Mouse (Mus musculus): ENCODE measurements at regions not wholly inside any gene's neighbourhood (a gene's known extent, or its start where the extent isn't known, plus 50 kb on each side); places are given as distances from the start of the nearest gene placed in this dataset.

GRCm38 (mm10) chr12:102057979-102058378 lies 70.6 kb upstream of the Slc24a4 start:
- Histone ChIP-seq H3K4me1 (ENCODE audit: control insufficient read depth, insufficient read depth, low read length) (peaks cover 19% of the 10 kb centered on the region), H3K27me3 (ENCODE audit: control insufficient read depth, insufficient read depth, low read length) (no peaks in the 10 kb centered on the region), H3K4me3 (replicated peaks; ENCODE audit: insufficient read depth, low read depth, low read length) (no peak overlapping the region), H3K27ac (ENCODE audit: insufficient read depth, low read length) (no peak overlapping the region)
- 58% methylated on average over 3 of the region's 3 CpGs for WGBS
- DNase-seq = no peak
- no peak for TF ChIP-seq CTCF (IDR thresholded peaks at IDR 0.05; ENCODE audit: borderline replicate concordance, insufficient read depth, low read depth, low read length)
- TF ChIP-seq POLR2A (IDR thresholded peaks at IDR 0.05; ENCODE audit: borderline replicate concordance, insufficient read depth, low read length) = no peak

- peak; percentile 55 to 76 for DNase-seq
- Histone ChIP-seq H3K4me1 (ENCODE audit: control insufficient read depth, insufficient read depth, low read length) (peaks cover 19% of the 10 kb centered on the region), H3K27ac (ENCODE audit: insufficient read depth, low read length) (no peak overlapping the region), H3K4me3 (replicated peaks; ENCODE audit: insufficient read depth, low read depth, low read length) (no peak overlapping the region), H3K27me3 (ENCODE audit: control insufficient read depth, insufficient read depth, low read length) (no peaks in the 10 kb centered on the region)
- TF ChIP-seq CTCF (IDR thresholded peaks at IDR 0.05; ENCODE audit: borderline replicate concordance, insufficient read depth, low read depth, low read length) = no peak
- WGBS = 4% methylated on average over 3 of the region's 3 CpGs
Observed at GRCm38 (mm10) chr12:102058428-102058827, 70.1 kb upstream of the Slc24a4 start.

DNA sequence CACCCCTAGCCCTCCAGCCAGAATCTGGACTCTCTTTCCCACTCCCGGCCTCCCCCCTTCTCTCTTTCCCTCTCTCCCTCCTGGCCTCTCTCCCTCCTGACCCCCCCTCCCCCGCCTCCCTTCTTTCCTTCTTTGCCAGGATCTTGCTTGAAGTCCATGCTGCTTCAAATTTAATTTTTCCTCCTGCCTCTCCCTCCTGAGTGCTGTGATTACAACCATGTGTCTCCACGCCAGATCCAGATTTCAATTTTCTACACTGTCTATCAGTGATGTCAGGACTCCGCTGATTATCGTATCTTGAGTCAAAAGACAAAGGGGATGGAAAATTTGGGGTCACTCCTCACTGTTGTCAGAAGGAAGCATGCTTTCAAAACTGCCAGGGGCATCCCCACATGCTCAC lies 67.4 kb upstream of the Slc24a4 start:
- DNase-seq = no peak
- H3K27ac ChIP-seq (ENCODE audit: insufficient read depth, low read length) = no peak overlapping the region
- no peaks in the 10 kb centered on the region; the same call in 1 of the 2 replicates for H3K27me3 ChIP-seq (ENCODE audit: control insufficient read depth, insufficient read depth, low read length)
- TF ChIP-seq POLR2A (IDR thresholded peaks at IDR 0.05; ENCODE audit: borderline replicate concordance, insufficient read depth, low read length) = no peak
- 66% methylated on average over 5 of the region's 5 CpGs for WGBS
- H3K4me3 ChIP-seq (replicated peaks; ENCODE audit: insufficient read depth, low read depth, low read length) = no peak overlapping the region
- peaks cover 9% of the 10 kb centered on the region; the same call in 1 of the 2 replicates for H3K4me1 ChIP-seq (ENCODE audit: control insufficient read depth, insufficient read depth, low read length)

- Histone ChIP-seq H3K4me1 (ENCODE audit: control insufficient read depth, insufficient read depth, low read length) (peaks cover 9% of the 10 kb centered on the region; the same call in 1 of the 2 replicates), H3K27ac (ENCODE audit: insufficient read depth, low read length) (no peak overlapping the region), H3K4me3 (replicated peaks; ENCODE audit: insufficient read depth, low read depth, low read length) (no peak overlapping the region), H3K27me3 (ENCODE audit: control insufficient read depth, insufficient read depth, low read length) (no peaks in the 10 kb centered on the region; the same call in 1 of the 2 replicates)
- TF ChIP-seq CTCF (IDR thresholded peaks at IDR 0.05; ENCODE audit: borderline replicate concordance, insufficient read depth, low read depth, low read length) = no peak
- no peak for DNase-seq
- 92% methylated on average over 7 of the region's 7 CpGs for WGBS
Observed at GRCm38 (mm10) chr12:102061657-102062614, 66.6 kb upstream of the Slc24a4 start.

DNA sequence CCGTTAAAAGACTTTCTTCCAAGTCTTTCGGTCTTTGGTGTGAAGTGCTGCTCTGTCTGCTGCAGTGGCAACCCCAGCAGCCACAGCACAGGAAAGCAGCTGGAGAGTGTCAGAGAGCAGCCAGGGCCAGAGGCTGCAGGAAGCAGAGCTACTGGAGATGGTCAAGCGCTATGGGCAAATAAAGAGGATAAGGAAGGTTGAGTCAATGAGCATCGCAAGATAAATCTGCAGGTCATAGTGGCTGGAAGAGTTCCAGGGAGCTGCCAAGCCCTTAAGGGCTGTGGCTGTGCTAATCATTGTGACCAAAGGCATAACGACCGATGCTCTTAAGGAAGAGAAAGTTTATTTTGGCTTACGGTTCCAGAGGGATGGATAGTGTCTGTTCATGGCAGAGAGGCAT lies 65.9 kb upstream of the Slc24a4 start:
- peaks cover 9% of the 10 kb centered on the region; the same call in 1 of the 2 replicates for H3K4me1 ChIP-seq (ENCODE audit: control insufficient read depth, insufficient read depth, low read length)
- no peak overlapping the region for H3K27ac ChIP-seq (ENCODE audit: insufficient read depth, low read length)
- 78% methylated on average over 7 of the region's 7 CpGs for WGBS
- DNase-seq = no peak
- no peak for TF ChIP-seq POLR2A (IDR thresholded peaks at IDR 0.05; ENCODE audit: borderline replicate concordance, insufficient read depth, low read length)
- H3K27me3 ChIP-seq (ENCODE audit: control insufficient read depth, insufficient read depth, low read length) = no peaks in the 10 kb centered on the region; the same call in 1 of the 2 replicates
- H3K4me3 ChIP-seq (replicated peaks; ENCODE audit: insufficient read depth, low read depth, low read length) = no peak overlapping the region

- Histone ChIP-seq H3K27ac (ENCODE audit: insufficient read depth, low read length) (no peak overlapping the region), H3K4me1 (ENCODE audit: control insufficient read depth, insufficient read depth, low read length) (peaks cover 9% of the 10 kb centered on the region; the same call in 1 of the 2 replicates), H3K27me3 (ENCODE audit: control insufficient read depth, insufficient read depth, low read length) (no peaks in the 10 kb centered on the region; the same call in 1 of the 2 replicates), H3K4me3 (replicated peaks; ENCODE audit: insufficient read depth, low read depth, low read length) (no peak overlapping the region)
- TF ChIP-seq CTCF (IDR thresholded peaks at IDR 0.05; ENCODE audit: borderline replicate concordance, insufficient read depth, low read depth, low read length) = no peak
- TF ChIP-seq POLR2A (IDR thresholded peaks at IDR 0.05; ENCODE audit: borderline replicate concordance, insufficient read depth, low read length) = no peak
- DNase-seq = no peak
- 88% methylated on average over 6 of the region's 6 CpGs for WGBS
Observed at GRCm38 (mm10) chr12:102063211-102063610, 65.3 kb upstream of the Slc24a4 start.

DNA sequence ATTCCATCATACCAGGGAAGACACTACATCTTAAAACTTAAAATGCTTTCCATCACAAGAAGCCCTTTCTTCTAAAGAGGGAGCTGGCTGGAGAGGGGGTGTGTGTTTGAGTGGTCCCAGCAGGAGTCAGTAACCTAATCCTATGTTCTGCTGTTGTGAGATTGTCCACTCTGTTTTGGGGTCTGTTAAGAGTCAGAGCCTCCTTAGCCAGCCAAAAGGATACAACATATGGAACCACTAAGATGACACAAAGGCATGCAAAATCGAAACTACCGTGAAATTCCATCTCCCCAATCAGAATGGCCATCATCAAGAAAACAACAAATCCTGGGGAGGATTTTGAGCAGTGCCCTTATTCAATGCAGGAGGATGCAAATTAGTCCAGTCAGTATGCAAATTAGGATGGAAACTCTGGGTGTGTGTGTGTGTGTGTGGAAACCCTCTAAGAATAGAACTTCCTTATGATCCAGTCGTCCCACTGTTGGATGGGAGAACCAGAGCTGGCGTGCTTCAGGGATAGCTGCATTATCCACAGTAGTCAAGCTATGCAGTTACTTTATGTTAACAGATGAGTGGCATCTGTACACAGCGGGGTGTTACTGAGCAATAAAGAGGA lies 63.7 kb upstream of the Slc24a4 start:
- H3K4me3 ChIP-seq (replicated peaks; ENCODE audit: insufficient read depth, low read depth, low read length) = no peak overlapping the region
- TF ChIP-seq POLR2A (IDR thresholded peaks at IDR 0.05; ENCODE audit: borderline replicate concordance, insufficient read depth, low read length) (no peak), CTCF (IDR thresholded peaks at IDR 0.05; ENCODE audit: borderline replicate concordance, insufficient read depth, low read depth, low read length) (no peak)
- H3K27me3 ChIP-seq (ENCODE audit: control insufficient read depth, insufficient read depth, low read length) = no peaks in the 10 kb centered on the region; the same call in 1 of the 2 replicates
- WGBS = 48% methylated on average over 5 of the region's 5 CpGs
- DNase-seq = no peak
- H3K27ac ChIP-seq (ENCODE audit: insufficient read depth, low read length) = no peak overlapping the region
- H3K4me1 ChIP-seq (ENCODE audit: control insufficient read depth, insufficient read depth, low read length) = no peaks in the 10 kb centered on the region

- 94% methylated on average over 7 of the region's 7 CpGs for WGBS
- no peaks in the 10 kb centered on the region for H3K4me1 ChIP-seq (ENCODE audit: control insufficient read depth, insufficient read depth, low read length)
- TF ChIP-seq POLR2A (IDR thresholded peaks at IDR 0.05; ENCODE audit: borderline replicate concordance, insufficient read depth, low read length) = no peak
- TF ChIP-seq CTCF (IDR thresholded peaks at IDR 0.05; ENCODE audit: borderline replicate concordance, insufficient read depth, low read depth, low read length) = no peak
- H3K27me3 ChIP-seq (ENCODE audit: control insufficient read depth, insufficient read depth, low read length) = no peaks in the 10 kb centered on the region; the same call in 1 of the 2 replicates
- H3K27ac ChIP-seq (ENCODE audit: insufficient read depth, low read length) = no peak overlapping the region
- H3K4me3 ChIP-seq (replicated peaks; ENCODE audit: insufficient read depth, low read depth, low read length) = no peak overlapping the region
- no peak for DNase-seq
Observed at GRCm38 (mm10) chr12:102067685-102068084, 60.8 kb upstream of the Slc24a4 start.
